Mouse (Mus musculus) forebrain, embryonic 13.5 days (tissue): ENCODE results near the gene Mlycd. TPM values are rescaled to one million over a fixed set of nuclear protein-coding genes. Genes with fewer than 3 reads are reported as not detected.

Experiments used
- ATAC-seq: fragments of 200-750 bp; cut with Nextera tagmentation; 2 replicates; pipeline ENCODE4 v1.8.0; 2017
- H3K27ac ChIP-seq: fragments of 300-500 bp; sonication (generic); 2 replicates; pipeline ENCODE4 v1.5.1; 2015; ENCODE audit warnings: inconsistent platforms, mild to moderate bottlenecking, moderate library complexity
- H3K27me3 ChIP-seq: fragments of 300-500 bp; sonication (generic); 2 replicates; pipeline ENCODE4 v1.6.1; 2015; ENCODE audit warnings: mild to moderate bottlenecking, inconsistent platforms
- H3K36me3 ChIP-seq: fragments of 300-500 bp; sonication (generic); 2 replicates; pipeline ENCODE4 v1.6.1; 2015; ENCODE audit warnings: mild to moderate bottlenecking, inconsistent platforms; ENCODE audit not compliant: poor library complexity, severe bottlenecking
- H3K4me1 ChIP-seq: fragments of 300-500 bp; sonication (generic); 2 replicates; pipeline ENCODE4 v1.6.1; 2015; ENCODE audit warnings: inconsistent platforms
- H3K4me2 ChIP-seq: fragments of 300-500 bp; sonication (generic); 2 replicates; pipeline ENCODE4 v1.6.1; 2015; ENCODE audit warnings: inconsistent platforms, mild to moderate bottlenecking, moderate library complexity
- H3K4me3 ChIP-seq: fragments of 300-500 bp; sonication (generic); 2 replicates; pipeline ENCODE4 v1.5.1; 2015; ENCODE audit warnings: mild to moderate bottlenecking, inconsistent platforms
- H3K9ac ChIP-seq: fragments of 300-500 bp; sonication (generic); 2 replicates; pipeline ENCODE4 v1.6.1; 2015; ENCODE audit warnings: mild to moderate bottlenecking, inconsistent platforms
- H3K9me3 ChIP-seq: fragments of 300-500 bp; sonication (generic); replicated peaks from 2 replicates; pipeline ENCODE4 v1.6.1; 2016; ENCODE audit warnings: inconsistent platforms
- WGBS: fragments of 180-500 bp; shearing (Covaris S2); methylation state at CpG from one replicate; pipeline ENCODE4 v1.1.7; 2015; 5-methylcytosine and 5-hydroxymethylcytosine counted together
- polyA plus RNA-seq: library from polyadenylated mRNA; unstranded; fragments of >200 nt; fragmentation: Nextera tagmentation; extraction: Ambion mirVana; gene quantifications from 2 replicates; pipeline ENCODE4 v1.2.1, GENCODE M21; 2015

The Mlycd gene
- polyA plus RNA-seq, 1 experiment from 2014 or later: 11.0 TPM

- H3K4me2 ChIP-seq: no peak overlapping the region
- no peak for ATAC-seq
- H3K36me3 ChIP-seq: no peaks in the 10 kb centered on the region
- 0 out of 2 replicates have a peak, but pooled peaks cover 4% of the 10 kb centered on the region for H3K27me3 ChIP-seq
- H3K4me1 ChIP-seq: peaks cover 12% of the 10 kb centered on the region; the same call in 1 of the 2 replicates
- 19% methylated on average over 9 of the region's 9 CpGs for WGBS
- no peak overlapping the region for H3K27ac ChIP-seq
- H3K4me3 ChIP-seq: no peak overlapping the region
- no peak overlapping the region for H3K9ac ChIP-seq
- H3K9me3 ChIP-seq: no peaks in the 10 kb centered on the region
Measured at GRCm38 (mm10) chr8:119436933-119437332, 42.3 kb downstream of the Mlycd start.

- H3K36me3 ChIP-seq: no peaks in the 10 kb centered on the region
- no peak overlapping the region for H3K27ac ChIP-seq
- 0 out of 2 replicates have a peak, but pooled peaks cover 4% of the 10 kb centered on the region for H3K27me3 ChIP-seq
- no peak overlapping the region for H3K4me3 ChIP-seq
- peaks cover 12% of the 10 kb centered on the region; the same call in 1 of the 2 replicates for H3K4me1 ChIP-seq
- H3K9ac ChIP-seq: no peak overlapping the region
- no peaks in the 10 kb centered on the region for H3K9me3 ChIP-seq
- WGBS: 80% methylated on average over 11 of the region's 11 CpGs
- no peak for ATAC-seq
- no peak overlapping the region for H3K4me2 ChIP-seq
Measured at GRCm38 (mm10) chr8:119437506-119437905, 42.8 kb downstream of the Mlycd start.

GRCm38 (mm10) chr8:119438876-119439275, 44.2 kb downstream of the Mlycd start:
- Histone ChIP-seq H3K27me3 (0 out of 2 replicates have a peak, but pooled peaks cover 4% of the 10 kb centered on the region), H3K4me3 (no peak overlapping the region), H3K9ac (no peak overlapping the region), H3K9me3 (no peaks in the 10 kb centered on the region), H3K36me3 (no peaks in the 10 kb centered on the region), H3K4me2 (no peak overlapping the region), H3K27ac (no peak overlapping the region), H3K4me1 (peaks cover 12% of the 10 kb centered on the region; the same call in 1 of the 2 replicates)
- ATAC-seq: no peak
- 79% methylated on average over 6 of the region's 6 CpGs for WGBS

GRCm38 (mm10) chr8:119439424-119439823, 44.7 kb downstream of the Mlycd start:
- no peak for ATAC-seq
- H3K36me3 ChIP-seq: no peaks in the 10 kb centered on the region
- 0 out of 2 replicates have a peak, but pooled peaks cover 4% of the 10 kb centered on the region for H3K27me3 ChIP-seq
- H3K27ac ChIP-seq: no peak overlapping the region
- H3K9me3 ChIP-seq: no peaks in the 10 kb centered on the region
- H3K4me2 ChIP-seq: no peak overlapping the region
- H3K4me3 ChIP-seq: no peak overlapping the region
- 85% methylated on average over 2 of the region's 2 CpGs for WGBS
- no peak overlapping the region for H3K9ac ChIP-seq
- peaks cover 12% of the 10 kb centered on the region; the same call in 1 of the 2 replicates for H3K4me1 ChIP-seq

- no peak for ATAC-seq
- no peak overlapping the region for H3K9ac ChIP-seq
- H3K36me3 ChIP-seq: no peaks in the 10 kb centered on the region
- H3K27ac ChIP-seq: no peak overlapping the region
- 0 out of 2 replicates have a peak, but pooled peaks cover 4% of the 10 kb centered on the region for H3K27me3 ChIP-seq
- peaks cover 12% of the 10 kb centered on the region; the same call in 1 of the 2 replicates for H3K4me1 ChIP-seq
- 66% methylated on average over 7 of the region's 7 CpGs for WGBS
- H3K4me3 ChIP-seq: no peak overlapping the region
- H3K9me3 ChIP-seq: no peaks in the 10 kb centered on the region
- no peak overlapping the region for H3K4me2 ChIP-seq
Measured at GRCm38 (mm10) chr8:119439893-119440249, 45.2 kb downstream of the Mlycd start.

- peaks cover 12% of the 10 kb centered on the region; the same call in 1 of the 2 replicates for H3K4me1 ChIP-seq
- peak overlapping the region; percentile 19; the same call in 1 of the 2 replicates for H3K4me2 ChIP-seq
- H3K36me3 ChIP-seq: no peaks in the 10 kb centered on the region
- no peaks in the 10 kb centered on the region for H3K9me3 ChIP-seq
- ATAC-seq: peak; percentile 69; the same call in 1 of the 2 replicates
- H3K4me3 ChIP-seq: no peak overlapping the region
- 14% methylated on average over 16 of the region's 16 CpGs for WGBS
- 0 out of 2 replicates have a peak, but pooled peaks cover 7% of the 10 kb centered on the region for H3K27me3 ChIP-seq
- H3K27ac ChIP-seq: no peak overlapping the region
- H3K9ac ChIP-seq: no peak overlapping the region
Measured at GRCm38 (mm10) chr8:119440250-119440951, 45.7 kb downstream of the Mlycd start.

- WGBS: 60% methylated on average over 1 of the region's 1 CpGs
- Histone ChIP-seq H3K4me3 (no peak overlapping the region), H3K4me2 (no peak overlapping the region), H3K36me3 (no peaks in the 10 kb centered on the region), H3K9ac (no peak overlapping the region), H3K27ac (no peak overlapping the region), H3K9me3 (no peaks in the 10 kb centered on the region), H3K4me1 (peaks cover 12% of the 10 kb centered on the region; the same call in 1 of the 2 replicates), H3K27me3 (0 out of 2 replicates have a peak, but pooled peaks cover 7% of the 10 kb centered on the region)
- peak; percentile 31; the same call in 1 of the 2 replicates for ATAC-seq
Measured at GRCm38 (mm10) chr8:119440952-119441270, 46.2 kb downstream of the Mlycd start.

GRCm38 (mm10) chr8:119442013-119442412, 47.3 kb downstream of the Mlycd start:
- no peak overlapping the region for H3K4me3 ChIP-seq
- 64% methylated on average over 5 of the region's 5 CpGs for WGBS
- no peaks in the 10 kb centered on the region for H3K36me3 ChIP-seq
- H3K27ac ChIP-seq: no peak overlapping the region
- H3K4me2 ChIP-seq: no peak overlapping the region
- H3K4me1 ChIP-seq: peaks cover 12% of the 10 kb centered on the region; the same call in 1 of the 2 replicates
- H3K9ac ChIP-seq: no peak overlapping the region
- no peak for ATAC-seq
- H3K9me3 ChIP-seq: no peaks in the 10 kb centered on the region
- peaks cover 7% of the 10 kb centered on the region; the same call in 1 of the 2 replicates for H3K27me3 ChIP-seq

- Histone ChIP-seq H3K4me2 (no peak overlapping the region), H3K4me1 (peaks cover 21% of the 10 kb centered on the region; the same call in 1 of the 2 replicates), H3K36me3 (no peaks in the 10 kb centered on the region), H3K9ac (no peak overlapping the region), H3K4me3 (no peak overlapping the region), H3K9me3 (no peaks in the 10 kb centered on the region), H3K27me3 (peaks cover 15% of the 10 kb centered on the region), H3K27ac (no peak overlapping the region)
- ATAC-seq: no peak
- WGBS: 96% methylated on average over 8 of the region's 8 CpGs
Measured at GRCm38 (mm10) chr8:119442970-119443369, 48.3 kb downstream of the Mlycd start.

GRCm38 (mm10) chr8:119446211-119446989, 51.7 kb downstream of the Mlycd start, which contains the start of gene Necab2:
TSS of gene Necab2 (plus strand) at chr8:119446719.
- WGBS: 4% methylated on average over 17 of the region's 52 CpGs
- H3K36me3 ChIP-seq: no peaks in the 10 kb centered on the region
- H3K9me3 ChIP-seq: no peaks in the 10 kb centered on the region
- peak; percentile 54 for ATAC-seq
- H3K4me1 ChIP-seq: peaks cover 12% of the 10 kb centered on the region; the same call in 1 of the 2 replicates
- peak within 1 kb of the TSS; percentile 88 for H3K4me2 ChIP-seq
- peaks cover 29% of the 10 kb centered on the region for H3K27me3 ChIP-seq
- H3K4me3 ChIP-seq: peak within 1 kb of the TSS; percentile 67
- H3K9ac ChIP-seq: peak within 1 kb of the TSS; percentile 74
- H3K27ac ChIP-seq: no peak within 1 kb of the TSS

GRCm38 (mm10) chr8:119446990-119447780, 52.5 kb downstream of the Mlycd start:
- peaks cover 12% of the 10 kb centered on the region; the same call in 1 of the 2 replicates for H3K4me1 ChIP-seq
- under 1% methylated on average over 44 of the region's 80 CpGs for WGBS
- H3K27me3 ChIP-seq: peaks cover 29% of the 10 kb centered on the region
- H3K36me3 ChIP-seq: no peaks in the 10 kb centered on the region
- H3K4me2 ChIP-seq: peak overlapping the region; percentile 88
- peak overlapping the region; percentile 74 for H3K9ac ChIP-seq
- ATAC-seq: peak; percentile 44
- no peak overlapping the region for H3K27ac ChIP-seq
- H3K9me3 ChIP-seq: no peaks in the 10 kb centered on the region
- H3K4me3 ChIP-seq: peak overlapping the region; percentile 67
